Mouse (Mus musculus) lung, postnatal 0 days (tissue): ENCODE results near the gene Retnlb. TPM values are rescaled to one million over a fixed set of nuclear protein-coding genes. Genes with fewer than 3 reads are reported as not detected.

Experiments
- ATAC-seq: fragments of 200-750 bp; cut with Nextera tagmentation; 2 replicates; pipeline ENCODE4 v1.8.0; 2017; ENCODE audit warnings: moderate library complexity
- DNase-seq: peaks from one replicate; pipeline ENCODE4 v3.0.0-alpha.2; 2016; ENCODE audit warnings: low spot score
- H3K27ac ChIP-seq: fragments of 300-500 bp; sonication (generic); 2 replicates; pipeline ENCODE4 v1.5.1; 2014; ENCODE audit warnings: antibody characterized with exemption, mild to moderate bottlenecking, low read length, mixed read lengths
- H3K27me3 ChIP-seq: fragments of 300-500 bp; sonication (generic); replicated peaks from 2 replicates; pipeline ENCODE4 v1.6.1; 2014; ENCODE audit warnings: low read length, mixed read lengths; ENCODE audit not compliant: insufficient read depth
- H3K36me3 ChIP-seq: fragments of 300-500 bp; sonication (generic); 2 replicates; pipeline ENCODE4 v1.6.1; 2014; ENCODE audit warnings: low read length, mixed read lengths; ENCODE audit not compliant: insufficient read depth
- H3K4me1 ChIP-seq: fragments of 300-500 bp; sonication (generic); 2 replicates; pipeline ENCODE4 v1.6.1; 2014; ENCODE audit warnings: antibody characterized with exemption, low read depth, low read length, mixed read lengths; ENCODE audit not compliant: insufficient read depth
- H3K4me2 ChIP-seq: fragments of 300-500 bp; sonication (generic); replicated peaks from 2 replicates; pipeline ENCODE4 v1.6.1; 2014; ENCODE audit warnings: low read depth, mild to moderate bottlenecking, low read length, moderate library complexity, mixed read lengths
- H3K4me3 ChIP-seq: fragments of 300-500 bp; sonication (generic); 2 replicates; pipeline ENCODE4 v1.5.1; 2014; ENCODE audit warnings: low read depth, low read length
- H3K9ac ChIP-seq: fragments of 300-500 bp; sonication (generic); replicated peaks from 2 replicates; pipeline ENCODE4 v1.6.1; 2014; ENCODE audit warnings: low read depth, mild to moderate bottlenecking
- H3K9me3 ChIP-seq: fragments of 300-500 bp; sonication (generic); 2 replicates; pipeline ENCODE4 v1.6.1; 2016; ENCODE audit warnings: low read length, mixed read lengths
- CTCF ChIP-seq: IDR thresholded peaks from 2 replicates; pipeline ENCODE4 v1.5.1; 2016; ENCODE audit warnings: antibody characterized with exemption, mild to moderate bottlenecking
- EP300 ChIP-seq: IDR thresholded peaks from 2 replicates; pipeline ENCODE4 v1.6.1; 2016; ENCODE audit warnings: antibody characterized with exemption, mild to moderate bottlenecking, control low read depth
- WGBS: fragments of 180-500 bp; shearing (Covaris S2); extraction: QIAGEN DNeasy Blood & Tissue Kit; methylation state at CpG from one replicate; pipeline ENCODE4 v1.1.7; 2014; 5-methylcytosine and 5-hydroxymethylcytosine counted together
- polyA plus RNA-seq: library from polyadenylated mRNA; unstranded; fragments of >200 nt; fragmentation: Nextera tagmentation; extraction: Ambion mirVana; gene quantifications from 2 replicates; pipeline ENCODE4 v1.2.1, GENCODE M21; 2015

The Retnlb gene
- polyA plus RNA-seq, 1 experiment from 2014 or later = 0.42 TPM

GRCm38 (mm10) chr16:48799470-48799869 lies 17.2 kb upstream of the Retnlb start:
- H3K4me1 ChIP-seq = no peaks in the 10 kb centered on the region
- DNase-seq (peak; percentile 78), ATAC-seq (peak; percentile 72)
- 0 out of 2 replicates have a peak overlapping the region, but pooled peaks have one; percentile 26 for H3K27ac ChIP-seq
- no peaks in the 10 kb centered on the region for H3K9me3 ChIP-seq
- no peak overlapping the region for H3K4me2 ChIP-seq
- H3K27me3 ChIP-seq = no peaks in the 10 kb centered on the region
- no peak overlapping the region for H3K4me3 ChIP-seq
- H3K36me3 ChIP-seq = no peaks in the 10 kb centered on the region
- TF ChIP-seq CTCF (no peak), EP300 (peak; percentile 97)
- no peak overlapping the region for H3K9ac ChIP-seq
- 49% methylated on average over 3 of the region's 3 CpGs for WGBS

DNA sequence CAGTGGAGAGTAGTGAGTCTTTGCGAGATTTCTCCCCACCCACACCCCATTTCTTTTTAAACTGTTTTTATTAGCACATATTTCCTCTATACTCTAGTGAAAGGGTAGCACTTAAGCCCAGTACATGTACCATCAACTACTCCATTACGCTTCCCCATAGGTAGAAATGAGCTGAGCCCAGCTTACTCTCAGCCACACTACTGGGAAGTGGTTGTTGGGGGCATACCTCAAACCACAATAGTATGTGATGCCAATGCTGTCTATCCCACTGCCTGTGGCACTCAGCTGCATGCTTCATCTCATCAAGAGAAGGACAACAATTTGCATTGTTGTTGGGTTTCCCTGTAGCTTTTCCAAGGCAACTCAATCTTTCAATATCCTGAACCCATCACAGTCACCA lies 15.8 kb upstream of the Retnlb start:
- no peak for DNase-seq
- Histone ChIP-seq H3K4me3 (no peak overlapping the region), H3K27me3 (no peaks in the 10 kb centered on the region), H3K9ac (no peak overlapping the region), H3K36me3 (no peaks in the 10 kb centered on the region), H3K4me1 (no peaks in the 10 kb centered on the region), H3K4me2 (no peak overlapping the region), H3K27ac (no peak overlapping the region), H3K9me3 (no peaks in the 10 kb centered on the region)
- no peak for ATAC-seq
- 86% methylated on average over 2 of the region's 2 CpGs for WGBS
- TF ChIP-seq EP300 (no peak), CTCF (no peak)

- no peaks in the 10 kb centered on the region for H3K36me3 ChIP-seq
- ATAC-seq (no peak), DNase-seq (no peak)
- H3K9ac ChIP-seq = no peak overlapping the region
- no peak overlapping the region for H3K27ac ChIP-seq
- no peak overlapping the region for H3K4me3 ChIP-seq
- H3K4me2 ChIP-seq = no peak overlapping the region
- H3K9me3 ChIP-seq = no peaks in the 10 kb centered on the region
- no peaks in the 10 kb centered on the region for H3K27me3 ChIP-seq
- H3K4me1 ChIP-seq = no peaks in the 10 kb centered on the region
- WGBS = 72% methylated on average over 1 of the region's 1 CpGs
- TF ChIP-seq CTCF = no peak
- no peak for TF ChIP-seq EP300
Measured at GRCm38 (mm10) chr16:48805412-48805811, 11.2 kb upstream of the Retnlb start.

GRCm38 (mm10) chr16:48806521-48806920 lies 10.1 kb upstream of the Retnlb start:
- 87% methylated on average over 1 of the region's 1 CpGs for WGBS
- no peak overlapping the region for H3K4me2 ChIP-seq
- ATAC-seq (no peak), DNase-seq (no peak)
- no peak overlapping the region for H3K4me3 ChIP-seq
- H3K27me3 ChIP-seq = no peaks in the 10 kb centered on the region
- no peak for TF ChIP-seq EP300
- TF ChIP-seq CTCF = no peak
- H3K9me3 ChIP-seq = no peaks in the 10 kb centered on the region
- H3K36me3 ChIP-seq = no peaks in the 10 kb centered on the region
- no peak overlapping the region for H3K27ac ChIP-seq
- no peak overlapping the region for H3K9ac ChIP-seq
- H3K4me1 ChIP-seq = no peaks in the 10 kb centered on the region

DNA sequence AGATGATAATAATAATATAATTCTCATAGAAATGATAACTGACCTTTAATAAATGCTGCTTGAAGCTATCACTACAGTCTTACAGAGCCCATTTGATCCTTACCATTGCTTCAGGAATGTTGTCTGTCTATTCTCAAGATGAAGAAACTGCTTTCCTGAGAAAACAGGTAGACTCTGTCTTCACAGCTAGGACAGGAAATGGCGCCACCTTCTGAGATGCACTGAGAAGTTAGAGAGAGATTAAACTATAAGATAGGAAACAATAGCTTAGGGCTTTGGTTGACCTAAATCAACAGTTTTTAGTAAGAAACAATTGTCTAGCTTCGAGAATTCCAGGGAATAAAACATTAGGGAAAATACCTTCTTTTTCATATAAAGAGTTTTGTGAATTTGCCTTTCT lies 7.3 kb upstream of the Retnlb start:
- Histone ChIP-seq H3K4me3 (no peak overlapping the region), H3K9me3 (no peaks in the 10 kb centered on the region), H3K27me3 (no peaks in the 10 kb centered on the region), H3K4me2 (no peak overlapping the region), H3K9ac (no peak overlapping the region), H3K36me3 (no peaks in the 10 kb centered on the region), H3K4me1 (no peaks in the 10 kb centered on the region), H3K27ac (no peak overlapping the region)
- WGBS = 51% methylated on average over 2 of the region's 2 CpGs
- ATAC-seq (no peak), DNase-seq (peak; percentile 29)
- TF ChIP-seq EP300 (no peak), CTCF (peak; percentile 49)

DNA sequence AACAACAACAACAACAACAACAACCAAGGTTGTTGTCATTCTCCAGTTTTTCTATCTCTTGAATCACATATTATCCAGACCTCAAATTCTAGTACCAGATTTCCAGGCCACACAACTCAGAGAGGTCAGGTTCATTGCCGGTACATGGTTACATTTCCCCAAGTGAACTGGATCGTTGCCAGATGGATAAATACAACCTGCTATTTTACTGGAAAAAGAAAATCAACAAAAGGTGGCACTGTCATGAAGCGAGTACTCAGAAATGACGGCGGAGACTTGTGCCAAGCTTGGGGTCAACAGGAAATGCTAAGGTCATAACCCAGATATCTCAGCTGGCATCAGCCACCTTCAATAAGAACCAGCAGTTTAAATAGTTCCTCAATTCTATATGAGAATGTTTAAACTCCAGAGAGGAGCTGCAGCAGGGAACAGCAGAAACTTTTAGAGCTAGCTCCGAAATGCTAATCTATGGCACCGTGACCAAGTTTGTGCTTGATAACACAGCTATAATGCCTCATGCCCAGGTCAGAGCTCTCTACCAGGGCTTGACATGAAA lies 4.7 kb upstream of the Retnlb start:
- DNase-seq (peak; percentile 20), ATAC-seq (no peak)
- Histone ChIP-seq H3K4me2 (no peak overlapping the region), H3K9me3 (no peaks in the 10 kb centered on the region), H3K4me3 (no peak overlapping the region), H3K27me3 (no peaks in the 10 kb centered on the region), H3K4me1 (no peaks in the 10 kb centered on the region), H3K27ac (no peak overlapping the region), H3K9ac (no peak overlapping the region), H3K36me3 (no peaks in the 10 kb centered on the region)
- WGBS = 28% methylated on average over 7 of the region's 7 CpGs
- TF ChIP-seq EP300 (no peak), CTCF (no peak)

- no peak overlapping the region for H3K4me2 ChIP-seq
- TF ChIP-seq CTCF (no peak), EP300 (no peak)
- no peaks in the 10 kb centered on the region for H3K27me3 ChIP-seq
- ATAC-seq (no peak), DNase-seq (no peak)
- H3K4me3 ChIP-seq = no peak overlapping the region
- no peaks in the 10 kb centered on the region for H3K4me1 ChIP-seq
- H3K36me3 ChIP-seq = no peaks in the 10 kb centered on the region
- H3K9ac ChIP-seq = no peak overlapping the region
- H3K27ac ChIP-seq = no peak overlapping the region
- H3K9me3 ChIP-seq = no peaks in the 10 kb centered on the region
- WGBS = 88% methylated on average over 6 of the region's 6 CpGs
Measured at GRCm38 (mm10) chr16:48818524-48818923, 1.9 kb downstream of the Retnlb start.
